Mouse (Mus musculus) urinary bladder, adult 2 months (tissue): Measurements from ENCODE around the gene Nrxn3. TPM values are rescaled to one million over a fixed set of nuclear protein-coding genes. Genes with fewer than 3 reads are reported as not detected.

ENCODE experiments used
- DNase-seq: peaks from one replicate; pipeline ENCODE4 v3.0.0; 2022; ENCODE audit warnings: low spot score
- polyA plus RNA-seq: library from polyadenylated mRNA; depleted of rRNA; stranded (reverse); fragments of >200 nt; gene quantifications from 2 replicates; pipeline ENCODE4 v1.2.3, GENCODE M21; 2012

Nrxn3 gene
- polyA plus RNA-seq, 1 experiment = 0.28 TPM

- no peak for DNase-seq
These were observed 609.0 kb downstream of the Nrxn3 start for GRCm38 (mm10) chr12:89331474-89332263.

GRCm38 (mm10) chr12:89333486-89333885 lies 610.8 kb downstream of the Nrxn3 start:
- DNase-seq = no peak

GRCm38 (mm10) chr12:89364850-89365249 lies 642.2 kb downstream of the Nrxn3 start:
- no peak for DNase-seq

GRCm38 (mm10) chr12:89369939-89370338 lies 647.3 kb downstream of the Nrxn3 start:
- no peak for DNase-seq

GRCm38 (mm10) chr12:89376600-89376999 lies 653.9 kb downstream of the Nrxn3 start:
- DNase-seq = no peak

- DNase-seq = no peak
These were observed 654.5 kb downstream of the Nrxn3 start for GRCm38 (mm10) chr12:89377051-89377643.

- no peak for DNase-seq
These were observed 655.0 kb downstream of the Nrxn3 start for GRCm38 (mm10) chr12:89377687-89378086.

GRCm38 (mm10) chr12:89383254-89383653 lies 660.6 kb downstream of the Nrxn3 start:
- DNase-seq = no peak

GRCm38 (mm10) chr12:89395121-89395792 lies 672.6 kb downstream of the Nrxn3 start:
- no peak for DNase-seq

GRCm38 (mm10) chr12:89436519-89436918 lies 713.8 kb downstream of the Nrxn3 start:
- no peak for DNase-seq

- no peak for DNase-seq
These were observed 719.8 kb downstream of the Nrxn3 start for GRCm38 (mm10) chr12:89442323-89443038.

- DNase-seq = no peak
These were observed 728.1 kb downstream of the Nrxn3 start for GRCm38 (mm10) chr12:89450667-89451298.

GRCm38 (mm10) chr12:89470226-89470625 lies 747.5 kb downstream of the Nrxn3 start:
- DNase-seq = no peak

- DNase-seq = no peak
These were observed 748.6 kb downstream of the Nrxn3 start for GRCm38 (mm10) chr12:89471289-89471688.

- no peak for DNase-seq
These were observed 749.2 kb downstream of the Nrxn3 start for GRCm38 (mm10) chr12:89471874-89472273.

GRCm38 (mm10) chr12:89479096-89479495 lies 756.4 kb downstream of the Nrxn3 start:
- DNase-seq = no peak

- DNase-seq = no peak
These were observed 759.5 kb downstream of the Nrxn3 start for GRCm38 (mm10) chr12:89482223-89482622.

GRCm38 (mm10) chr12:89504026-89504425 lies 781.4 kb downstream of the Nrxn3 start:
- no peak for DNase-seq

- DNase-seq = no peak
These were observed 782.6 kb downstream of the Nrxn3 start for GRCm38 (mm10) chr12:89505121-89505764.

- no peak for DNase-seq
These were observed 786.3 kb downstream of the Nrxn3 start for GRCm38 (mm10) chr12:89508970-89509369.

- DNase-seq = no peak
These were observed 791.1 kb downstream of the Nrxn3 start for GRCm38 (mm10) chr12:89513759-89514158.
